In genomic region chr11:83303751-83304150, GRCm38 (mm10) we compare ENCODE assay signal across 9 mouse cellular contexts. TPM values are rescaled to one million over a fixed set of nuclear protein-coding genes. Genes with fewer than 3 reads are reported as not detected.
A peak's percentile ranks its signal among the peaks of the same experiment; 100 is the strongest.
DNase-seq lines count a peak whose midpoint lies in the region; ATAC-seq and TF ChIP-seq lines count a peak whose summit lies in the region.
"Had no signal": no experiment of that assay in that cellular context is flagged by ENCODE, and none has a peak within 500 bp of the region (broad histone marks: within the 10 kb centered on the region; RNA-seq: fewer than 3 reads in every experiment).

No protein-coding gene starts in this region.

- H3K36me3 ChIP-seq in heart, embryonic 10.5 days = peaks cover 13% of the 10 kb centered on the region
- peaks cover 38% of the 10 kb centered on the region for H3K36me3 ChIP-seq in G1E (replicated peaks)
- H3K36me3 ChIP-seq in hindbrain, embryonic 15.5 days = peaks cover 8% of the 10 kb centered on the region
- peaks cover 12% of the 10 kb centered on the region for H3K36me3 ChIP-seq in liver, embryonic 13.5 days
- H3K36me3 ChIP-seq in stomach, embryonic 14.5 days (ENCODE audit: control insufficient read depth, insufficient read depth, low read length) = no peaks in the 10 kb centered on the region; the same call in 1 of the 2 replicates

- H3K27me3 ChIP-seq in heart, embryonic 10.5 days (ENCODE audit: insufficient read depth, poor library complexity, severe bottlenecking) = no peaks in the 10 kb centered on the region
- H3K27me3 ChIP-seq in G1E (ENCODE audit: insufficient read depth, low read length) = no peaks in the 10 kb centered on the region
- H3K27me3 ChIP-seq in hindbrain, embryonic 15.5 days = no peaks in the 10 kb centered on the region
- no peaks in the 10 kb centered on the region for H3K27me3 ChIP-seq in liver, embryonic 13.5 days
- no peaks in the 10 kb centered on the region for H3K27me3 ChIP-seq in stomach, embryonic 14.5 days (ENCODE audit: control insufficient read depth, insufficient read depth, low read length)

- WGBS in heart, embryonic 10.5 days = 50% methylated on average over 5 of the region's 5 CpGs
- 62% methylated on average over 5 of the region's 5 CpGs for WGBS in hindbrain, embryonic 15.5 days
- WGBS in liver, embryonic 13.5 days (ENCODE audit: insufficient replicate concordance) = 75% methylated on average over 5 of the region's 5 CpGs
- WGBS in stomach, embryonic 14.5 days = 39% methylated on average over 5 of the region's 5 CpGs

- peaks cover 19% of the 10 kb centered on the region for H3K4me1 ChIP-seq in heart, embryonic 10.5 days
- peaks cover 36% of the 10 kb centered on the region for H3K4me1 ChIP-seq in G1E (ENCODE audit: insufficient read depth, low read depth, low read length)
- peaks cover 50% of the 10 kb centered on the region for H3K4me1 ChIP-seq in hindbrain, embryonic 15.5 days (replicated peaks)
- peaks cover 50% of the 10 kb centered on the region for H3K4me1 ChIP-seq in liver, embryonic 13.5 days (replicated peaks)
- H3K4me1 ChIP-seq in stomach, embryonic 14.5 days (ENCODE audit: control insufficient read depth, insufficient read depth, low read length) = peaks cover 10% of the 10 kb centered on the region

- ATAC-seq in G1E (ENCODE audit: extremely low read depth, insufficient number of reproducible peaks, low FRiP score, poor library complexity, severe bottlenecking) = no peak
- ATAC-seq in hindbrain, embryonic 15.5 days (ENCODE audit: low FRiP score, low read depth) = no peak
- no peak for ATAC-seq in liver, embryonic 13.5 days (ENCODE audit: low read depth)
- no peak for ATAC-seq in stomach, embryonic 14.5 days (ENCODE audit: insufficient number of reproducible peaks, insufficient read depth, low FRiP score, low read depth)

- H3K9ac ChIP-seq in hindbrain, embryonic 15.5 days = peak overlapping the region; percentile 100
- peak overlapping the region; percentile 95 for H3K9ac ChIP-seq in liver, embryonic 13.5 days
- H3K9ac ChIP-seq in stomach, embryonic 14.5 days (replicated peaks; ENCODE audit: low read depth, low read length) = peak overlapping the region; percentile 90; the same call in 1 of the 2 replicates

- no peaks in the 10 kb centered on the region for H3K9me3 ChIP-seq in heart, embryonic 10.5 days
- no peaks in the 10 kb centered on the region for H3K9me3 ChIP-seq in G1E (replicated peaks)
- H3K9me3 ChIP-seq in hindbrain, embryonic 15.5 days = no peaks in the 10 kb centered on the region
- no peaks in the 10 kb centered on the region for H3K9me3 ChIP-seq in liver, embryonic 13.5 days (replicated peaks)
- no peaks in the 10 kb centered on the region for H3K9me3 ChIP-seq in stomach, embryonic 14.5 days (ENCODE audit: control insufficient read depth, low read depth, low read length)

- DNase-seq in heart, embryonic 10.5 days (ENCODE audit: low spot score) = no peak
- no peak for DNase-seq in heart, adult 18-20 months
- no peak for DNase-seq in G1E (ENCODE audit: low spot score)
- no peak for DNase-seq in liver, embryonic 13.5 days
- DNase-seq in adrenal gland, postnatal 4 days (ENCODE audit: low spot score in 2 of 2) = no peak
- no peak for DNase-seq in layer of hippocampus, adult 11-12 months (ENCODE audit: low spot score)

- peak overlapping the region; percentile 58 for H3K4me2 ChIP-seq in hindbrain, embryonic 15.5 days
- peak overlapping the region; percentile 86 for H3K4me2 ChIP-seq in liver, embryonic 13.5 days
- H3K4me2 ChIP-seq in stomach, embryonic 14.5 days (replicated peaks; ENCODE audit: low read depth, low read length) = peak overlapping the region; percentile 67

- H3K27ac ChIP-seq in heart, embryonic 10.5 days = no peak overlapping the region
- no peak overlapping the region for H3K27ac ChIP-seq in hindbrain, embryonic 15.5 days (replicated peaks)
- H3K27ac ChIP-seq in liver, embryonic 13.5 days = no peak overlapping the region
- no peak overlapping the region for H3K27ac ChIP-seq in stomach, embryonic 14.5 days (ENCODE audit: low read length)

- peak overlapping the region; percentile 98 for H3K4me3 ChIP-seq in heart, embryonic 10.5 days
- H3K4me3 ChIP-seq in G1E (ENCODE audit: low read depth, low read length) = peak overlapping the region; percentile 50; the same call in 1 of the 2 replicates
- H3K4me3 ChIP-seq in hindbrain, embryonic 15.5 days = peak overlapping the region; percentile 99
- H3K4me3 ChIP-seq in liver, embryonic 13.5 days (replicated peaks) = peak overlapping the region; percentile 93
- H3K4me3 ChIP-seq in stomach, embryonic 14.5 days (ENCODE audit: low read depth, low read length) = peak overlapping the region; percentile 97

- TF ChIP-seq CTCF in G1E (IDR thresholded peaks at IDR 0.05; ENCODE audit: low read depth, low read length) = no peak

RNA-seq across cellular contexts. Expression of gene Pex12, which starts 1.4 kb away (rescaled TPM):
- 9.6 and 11.9 TPM in 2 replicates for polyA plus RNA-seq in heart, embryonic 10.5 days (2016; fragmentation: Nextera tagmentation; extraction: Ambion mirVana)
- total RNA-seq in heart, adult 18-20 months (2021) = 10 to 100 TPM in 1 of 2 experiments, 1 to 10 TPM in 1; 7.0 to 14.9 TPM
- 6.8 and 8.6 TPM in 2 replicates for total RNA-seq in G1E (2014; fragmentation: Nextera tagmentation)
- total RNA-seq in G1E (2017) = 7.1 and 8.7 TPM in 2 replicates
- polyA plus RNA-seq in G1E (2012) = 2.7 and 3.0 TPM in 2 replicates
- 15.6 and 15.9 TPM in 2 replicates for polyA plus RNA-seq in hindbrain, embryonic 15.5 days (2015; fragmentation: Nextera tagmentation; extraction: Ambion mirVana)
- polyA plus RNA-seq in liver, embryonic 13.5 days (2015; fragmentation: Nextera tagmentation; extraction: Ambion mirVana) = 5.5 and 7.7 TPM in 2 replicates
- 15.9 and 16.7 TPM in 2 replicates for polyA plus RNA-seq in stomach, embryonic 14.5 days (2014; fragmentation: Nextera tagmentation; extraction: Ambion mirVana)
- total RNA-seq in adrenal gland, postnatal 4 days (2021) = 10 to 100 TPM; 17.6 to 20.0 TPM

RNA-seq across cellular contexts. Expression of gene Ap2b1, which starts 4.9 kb away (rescaled TPM):
- 48.2 and 55.0 TPM in 2 replicates for polyA plus RNA-seq in heart, embryonic 10.5 days (2016; fragmentation: Nextera tagmentation; extraction: Ambion mirVana)
- total RNA-seq in heart, adult 18-20 months (2021) = 10 to 100 TPM; 46.7 to 47.2 TPM
- 92.6 and 113 TPM in 2 replicates for total RNA-seq in G1E (2014; fragmentation: Nextera tagmentation)
- total RNA-seq in G1E (2017) = 68.5 and 76.5 TPM in 2 replicates
- polyA plus RNA-seq in G1E (2012) = 17.5 and 17.8 TPM in 2 replicates
- 111 and 117 TPM in 2 replicates for polyA plus RNA-seq in hindbrain, embryonic 15.5 days (2015; fragmentation: Nextera tagmentation; extraction: Ambion mirVana)
- polyA plus RNA-seq in liver, embryonic 13.5 days (2015; fragmentation: Nextera tagmentation; extraction: Ambion mirVana) = 19.3 and 25.5 TPM in 2 replicates
- 68.6 and 72.3 TPM in 2 replicates for polyA plus RNA-seq in stomach, embryonic 14.5 days (2014; fragmentation: Nextera tagmentation; extraction: Ambion mirVana)
- total RNA-seq in adrenal gland, postnatal 4 days (2021) = 100 to 1,000 TPM; 105 to 121 TPM

RNA-seq across cellular contexts. Expression of gene Slfn14, which starts 17.2 kb away (rescaled TPM):
- polyA plus RNA-seq in heart, embryonic 10.5 days (2016; fragmentation: Nextera tagmentation; extraction: Ambion mirVana) = 0.58 and 0.79 TPM in 2 replicates
- not detected for total RNA-seq in heart, adult 18-20 months (2021)
- 9.4 and 25.5 TPM in 2 replicates for total RNA-seq in G1E (2014; fragmentation: Nextera tagmentation)
- 1.8 and 2.1 TPM in 2 replicates for total RNA-seq in G1E (2017)
- 0.10 and 0.17 TPM in 2 replicates for polyA plus RNA-seq in G1E (2012)
- polyA plus RNA-seq in hindbrain, embryonic 15.5 days (2015; fragmentation: Nextera tagmentation; extraction: Ambion mirVana) = 0.07 and 0.09 TPM in 2 replicates
- polyA plus RNA-seq in liver, embryonic 13.5 days (2015; fragmentation: Nextera tagmentation; extraction: Ambion mirVana) = 21.6 and 24.7 TPM in 2 replicates
- 0.14 TPM in 1 of 2 replicates, not detected in the other for polyA plus RNA-seq in stomach, embryonic 14.5 days (2014; fragmentation: Nextera tagmentation; extraction: Ambion mirVana)
- 1 to 10 TPM; 1.9 to 3.7 TPM for total RNA-seq in adrenal gland, postnatal 4 days (2021)
- total RNA-seq: left cerebral cortex, adult 8-10 months had no signal

Comparison
In these comparisons a context has a peak if more than half of its experiments do, and no peak if none do; other contexts are left out.
1. RNA of gene Slfn14, which starts 17.2 kb away (polyA plus RNA-seq): 21.6 to 24.7 TPM in liver, embryonic 13.5 days; 0.58 to 0.79 TPM in heart, embryonic 10.5 days, 0.10 to 0.17 TPM in G1E, 0.14 TPM in stomach, embryonic 14.5 days and 0.07 to 0.09 TPM in hindbrain, embryonic 15.5 days; every median in the first group is over 10 times any median in the second.
2. Peak in every context shown above with its lines, with median percentiles within 50 percentile points of each other: H3K4me3 ChIP-seq, H3K4me2 ChIP-seq and H3K9ac ChIP-seq.